Mouse (Mus musculus): ENCODE measurements at regions not wholly inside any gene's neighbourhood (a gene's known extent, or its start where the extent isn't known, plus 50 kb on each side); places are given as distances from the start of the nearest gene placed in this dataset.

GRCm38 (mm10) chr8:35891769-35892168 is 126.2 kb downstream of the Gm19410 start:
- Histone ChIP-seq H3K27ac (replicated peaks; ENCODE audit: insufficient read depth, low read depth, low read length) (no peak overlapping the region), H3K9ac (ENCODE audit: low read depth, low read length) (no peak overlapping the region), H3K4me1 (ENCODE audit: control insufficient read depth, insufficient read depth, low read length) (no peaks in the 10 kb centered on the region), H3K36me3 (ENCODE audit: control insufficient read depth, insufficient read depth, low read length) (no peaks in the 10 kb centered on the region), H3K27me3 (ENCODE audit: control insufficient read depth, insufficient read depth, low read length) (no peaks in the 10 kb centered on the region), H3K4me3 (ENCODE audit: insufficient read depth, low read depth, low read length) (no peak overlapping the region), H3K79me2 (ENCODE audit: control insufficient read depth, insufficient read depth, low read length) (no peaks in the 10 kb centered on the region)
- no peak for DNase-seq (ENCODE audit: extremely low read depth, low read depth, low spot score)
- TF ChIP-seq POLR2A (IDR thresholded peaks at IDR 0.05; ENCODE audit: extremely low read depth, insufficient read depth, low read length) (no peak), CTCF (IDR thresholded peaks at IDR 0.05; ENCODE audit: low read depth, low read length) (no peak)
- WGBS, result 83% methylated on average over 6 of the region's 6 CpGs

DNA sequence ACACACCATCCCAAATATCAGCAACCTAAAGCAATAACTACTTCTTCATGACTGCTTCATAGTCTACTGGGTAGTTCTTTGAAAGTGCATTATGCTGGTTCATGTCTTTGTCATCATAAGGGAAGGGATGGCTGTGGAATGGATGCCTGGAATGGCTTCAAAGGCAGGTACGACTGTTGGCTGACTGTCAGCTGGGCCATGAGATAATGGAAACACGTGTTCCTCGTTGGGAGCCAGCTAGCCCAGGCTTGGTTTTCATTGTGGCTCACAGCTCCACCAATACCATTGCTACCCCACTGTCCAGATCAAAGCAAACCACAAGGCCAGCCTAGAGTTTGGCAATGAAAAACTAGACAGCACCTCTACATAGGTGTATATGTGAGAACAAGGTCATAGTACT is 132.9 kb downstream of the Gm19410 start:
- DNase-seq (ENCODE audit: extremely low read depth, low read depth, low spot score), result no peak
- Histone ChIP-seq H3K36me3 (ENCODE audit: control insufficient read depth, insufficient read depth, low read length) (no peaks in the 10 kb centered on the region), H3K9ac (ENCODE audit: low read depth, low read length) (no peak overlapping the region), H3K4me3 (ENCODE audit: insufficient read depth, low read depth, low read length) (no peak overlapping the region), H3K27me3 (ENCODE audit: control insufficient read depth, insufficient read depth, low read length) (no peaks in the 10 kb centered on the region), H3K4me1 (ENCODE audit: control insufficient read depth, insufficient read depth, low read length) (no peaks in the 10 kb centered on the region), H3K79me2 (ENCODE audit: control insufficient read depth, insufficient read depth, low read length) (no peaks in the 10 kb centered on the region), H3K27ac (replicated peaks; ENCODE audit: insufficient read depth, low read depth, low read length) (no peak overlapping the region)
- no peak for TF ChIP-seq CTCF (IDR thresholded peaks at IDR 0.05; ENCODE audit: low read depth, low read length)
- 77% methylated on average over 3 of the region's 3 CpGs for WGBS

DNA sequence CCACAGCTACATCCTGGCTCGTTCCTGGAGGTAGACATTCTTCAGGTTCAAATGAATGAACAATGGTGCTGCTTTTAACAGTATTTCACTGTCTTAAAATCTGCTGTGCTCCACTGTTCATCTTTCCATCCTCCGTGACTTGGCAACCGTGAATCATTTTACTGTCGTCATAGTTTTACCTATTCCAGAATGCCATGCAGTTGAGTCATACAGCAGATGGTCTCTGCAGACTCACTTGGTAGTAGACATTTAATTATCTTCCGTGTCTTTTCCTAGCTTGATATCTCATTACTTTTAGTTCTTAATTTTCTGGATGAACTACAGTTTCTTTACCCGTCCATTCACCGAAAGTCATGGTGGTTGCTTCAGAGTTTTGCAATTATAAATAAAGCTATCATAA is 135.9 kb downstream of the Gm19410 start:
- no peak for DNase-seq (ENCODE audit: extremely low read depth, low read depth, low spot score)
- WGBS, result 89% methylated on average over 7 of the region's 7 CpGs
- H3K4me1 ChIP-seq (ENCODE audit: control insufficient read depth, insufficient read depth, low read length), result no peaks in the 10 kb centered on the region

DNA sequence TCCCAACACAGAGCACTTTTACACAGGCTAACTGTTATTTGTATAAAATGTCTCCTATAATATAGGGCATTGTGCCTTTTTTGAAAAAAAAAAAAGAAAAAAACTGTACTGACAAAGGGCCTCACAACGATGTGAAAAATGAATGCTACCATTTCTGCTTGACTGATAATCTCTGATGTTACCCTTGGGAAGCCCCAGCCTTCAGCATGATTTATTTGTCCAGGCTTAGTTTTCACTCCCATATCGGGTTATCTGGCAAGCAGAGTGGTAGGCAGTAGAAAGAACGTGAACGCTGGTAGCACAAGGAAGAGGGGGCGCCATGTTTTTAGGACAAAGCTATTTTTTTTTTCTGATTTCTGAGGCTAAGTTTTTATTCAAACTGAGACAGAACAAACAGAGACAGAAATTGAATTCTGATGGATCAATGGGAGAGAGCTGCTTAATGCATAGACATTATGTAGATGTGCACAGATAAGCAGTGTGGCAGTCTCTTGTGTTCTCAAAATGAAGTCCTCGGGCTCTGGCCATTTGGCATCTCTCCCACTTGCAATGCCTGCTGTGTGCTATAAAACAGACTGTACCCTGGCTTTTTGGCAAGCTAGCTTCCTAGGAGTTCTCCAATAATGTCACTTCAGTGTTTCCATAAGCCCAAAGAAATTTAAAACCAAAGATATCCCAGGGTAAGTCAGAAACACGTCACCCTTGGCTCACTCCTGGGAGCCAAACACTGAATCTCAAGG is 139.3 kb downstream of the Gm19410 start:
- WGBS, result 86% methylated on average over 7 of the region's 7 CpGs
- Histone ChIP-seq H3K27ac (replicated peaks; ENCODE audit: insufficient read depth, low read depth, low read length) (no peak overlapping the region), H3K4me3 (ENCODE audit: insufficient read depth, low read depth, low read length) (no peak overlapping the region), H3K9ac (ENCODE audit: low read depth, low read length) (no peak overlapping the region), H3K4me1 (ENCODE audit: control insufficient read depth, insufficient read depth, low read length) (no peaks in the 10 kb centered on the region), H3K79me2 (ENCODE audit: control insufficient read depth, insufficient read depth, low read length) (no peaks in the 10 kb centered on the region), H3K36me3 (ENCODE audit: control insufficient read depth, insufficient read depth, low read length) (no peaks in the 10 kb centered on the region), H3K27me3 (ENCODE audit: control insufficient read depth, insufficient read depth, low read length) (no peaks in the 10 kb centered on the region)
- TF ChIP-seq POLR2A (IDR thresholded peaks at IDR 0.05; ENCODE audit: extremely low read depth, insufficient read depth, low read length) (no peak), CTCF (IDR thresholded peaks at IDR 0.05; ENCODE audit: low read depth, low read length) (no peak)
- DNase-seq (ENCODE audit: extremely low read depth, low read depth, low spot score), result no peak

More for the DNA sequence above, 135.9 kb downstream of the Gm19410 start:
- Histone ChIP-seq H3K27ac (replicated peaks; ENCODE audit: insufficient read depth, low read depth, low read length) (no peak overlapping the region), H3K36me3 (ENCODE audit: control insufficient read depth, insufficient read depth, low read length) (no peaks in the 10 kb centered on the region), H3K4me3 (ENCODE audit: insufficient read depth, low read depth, low read length) (no peak overlapping the region), H3K27me3 (ENCODE audit: control insufficient read depth, insufficient read depth, low read length) (no peaks in the 10 kb centered on the region), H3K79me2 (ENCODE audit: control insufficient read depth, insufficient read depth, low read length) (no peaks in the 10 kb centered on the region), H3K9ac (ENCODE audit: low read depth, low read length) (no peak overlapping the region)
- TF ChIP-seq CTCF (IDR thresholded peaks at IDR 0.05; ENCODE audit: low read depth, low read length) (no peak), POLR2A (IDR thresholded peaks at IDR 0.05; ENCODE audit: extremely low read depth, insufficient read depth, low read length) (no peak)

GRCm38 (mm10) chr8:35907998-35908397 is 142.4 kb downstream of the Gm19410 start:
- H3K4me1 ChIP-seq (ENCODE audit: control insufficient read depth, insufficient read depth, low read length), result no peaks in the 10 kb centered on the region
- TF ChIP-seq CTCF (IDR thresholded peaks at IDR 0.05; ENCODE audit: low read depth, low read length) (no peak), POLR2A (IDR thresholded peaks at IDR 0.05; ENCODE audit: extremely low read depth, insufficient read depth, low read length) (no peak)
- no peak for DNase-seq (ENCODE audit: extremely low read depth, low read depth, low spot score)
- no peaks in the 10 kb centered on the region for H3K36me3 ChIP-seq (ENCODE audit: control insufficient read depth, insufficient read depth, low read length)
- 85% methylated on average over 2 of the region's 2 CpGs for WGBS
- no peaks in the 10 kb centered on the region for H3K27me3 ChIP-seq (ENCODE audit: control insufficient read depth, insufficient read depth, low read length)
- H3K27ac ChIP-seq (replicated peaks; ENCODE audit: insufficient read depth, low read depth, low read length), result no peak overlapping the region
- H3K4me3 ChIP-seq (ENCODE audit: insufficient read depth, low read depth, low read length), result no peak overlapping the region
- H3K9ac ChIP-seq (ENCODE audit: low read depth, low read length), result no peak overlapping the region
- no peaks in the 10 kb centered on the region for H3K79me2 ChIP-seq (ENCODE audit: control insufficient read depth, insufficient read depth, low read length)

DNA sequence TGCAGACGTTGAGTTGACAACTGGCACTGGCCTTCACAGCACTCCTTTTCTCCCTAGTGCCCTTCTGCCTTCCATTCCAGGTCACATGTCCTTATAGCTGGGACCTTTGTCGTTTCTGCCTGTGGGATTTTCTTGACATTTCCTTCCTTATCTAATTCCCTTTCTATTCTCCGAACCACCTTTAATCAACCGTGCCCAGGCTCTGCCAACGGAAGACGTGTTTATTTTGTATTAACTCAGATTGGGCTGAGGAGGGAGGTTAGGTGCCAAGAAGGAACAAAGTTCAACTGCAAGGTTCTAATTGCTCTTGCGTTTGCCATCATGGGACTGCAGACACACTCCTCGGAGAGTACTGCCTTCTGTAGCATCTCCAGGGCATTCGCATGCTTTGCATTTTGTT is 146.7 kb downstream of the Gm19410 start:
- H3K4me1 ChIP-seq (ENCODE audit: control insufficient read depth, insufficient read depth, low read length), result peaks cover 2% of the 10 kb centered on the region; the same call in 1 of the 2 replicates
- H3K36me3 ChIP-seq (ENCODE audit: control insufficient read depth, insufficient read depth, low read length), result no peaks in the 10 kb centered on the region
- no peak overlapping the region for H3K9ac ChIP-seq (ENCODE audit: low read depth, low read length)
- WGBS, result 62% methylated on average over 9 of the region's 9 CpGs
- no peak overlapping the region for H3K27ac ChIP-seq (replicated peaks; ENCODE audit: insufficient read depth, low read depth, low read length)
- no peak for TF ChIP-seq CTCF (IDR thresholded peaks at IDR 0.05; ENCODE audit: low read depth, low read length)
- TF ChIP-seq POLR2A (IDR thresholded peaks at IDR 0.05; ENCODE audit: extremely low read depth, insufficient read depth, low read length), result no peak
- H3K4me3 ChIP-seq (ENCODE audit: insufficient read depth, low read depth, low read length), result no peak overlapping the region
- no peaks in the 10 kb centered on the region for H3K79me2 ChIP-seq (ENCODE audit: control insufficient read depth, insufficient read depth, low read length)
- H3K27me3 ChIP-seq (ENCODE audit: control insufficient read depth, insufficient read depth, low read length), result no peaks in the 10 kb centered on the region
- DNase-seq (ENCODE audit: extremely low read depth, low read depth, low spot score), result no peak
